Mouse (Mus musculus): ENCODE measurements around the gene Tmem19. TPM values are rescaled to one million over a fixed set of nuclear protein-coding genes. Genes with fewer than 3 reads are reported as not detected.

Tmem19 gene
- total and polyA plus RNA-seq, 2 experiments from 2014 or later, result 6.0 to 21.6 TPM

DNA sequence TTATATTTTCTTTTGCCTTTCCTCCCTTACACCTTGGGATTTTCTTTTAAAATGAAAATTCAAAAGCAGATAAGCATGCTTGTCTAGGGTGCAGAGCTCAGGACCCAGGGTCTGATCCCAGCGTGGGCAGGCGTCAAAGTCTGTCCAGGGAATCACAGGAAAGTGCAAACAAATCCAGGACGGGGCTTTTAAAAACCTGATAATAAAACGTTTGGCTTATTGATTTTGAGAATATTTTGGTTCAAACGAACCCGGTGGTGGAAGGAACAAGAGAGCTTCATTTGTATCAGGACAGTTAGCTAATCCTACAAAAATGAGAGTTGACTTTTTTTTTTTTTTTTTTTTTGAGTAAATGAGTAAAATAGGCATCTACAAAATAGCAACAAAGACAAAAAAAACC lies 14.2 kb downstream of the Tmem19 start:
- TF ChIP-seq EP300 (IDR thresholded peaks at IDR 0.05; ENCODE audit: low read depth) (no peak), CTCF (IDR thresholded peaks at IDR 0.05; ENCODE audit: low read depth) (no peak)
- 70% methylated on average over 6 of the region's 6 CpGs for WGBS
- no peaks in the 10 kb centered on the region for H3K4me1 ChIP-seq (ENCODE audit: control insufficient read depth, insufficient read depth)
- DNase-seq (ENCODE audit: low spot score) (no peak), ATAC-seq (ENCODE audit: insufficient read depth, low read depth) (no peak)
- no peaks in the 10 kb centered on the region for H3K27me3 ChIP-seq (ENCODE audit: control insufficient read depth, insufficient read depth, low read length)
- no peak overlapping the region for H3K4me3 ChIP-seq (ENCODE audit: low read depth, low read length)
- no peak overlapping the region for H3K9ac ChIP-seq (replicated peaks; ENCODE audit: low read depth, low read length)
- peaks cover under 1% of the 10 kb centered on the region; the same call in 1 of the 2 replicates for H3K36me3 ChIP-seq (replicated peaks; ENCODE audit: control insufficient read depth, insufficient read depth, low read length)
- H3K27ac ChIP-seq (ENCODE audit: low read depth), result no peak overlapping the region
- H3K9me3 ChIP-seq (replicated peaks; ENCODE audit: control insufficient read depth, low read length), result no peaks in the 10 kb centered on the region
- H3K4me2 ChIP-seq (ENCODE audit: low read depth, low read length), result no peak overlapping the region

DNA sequence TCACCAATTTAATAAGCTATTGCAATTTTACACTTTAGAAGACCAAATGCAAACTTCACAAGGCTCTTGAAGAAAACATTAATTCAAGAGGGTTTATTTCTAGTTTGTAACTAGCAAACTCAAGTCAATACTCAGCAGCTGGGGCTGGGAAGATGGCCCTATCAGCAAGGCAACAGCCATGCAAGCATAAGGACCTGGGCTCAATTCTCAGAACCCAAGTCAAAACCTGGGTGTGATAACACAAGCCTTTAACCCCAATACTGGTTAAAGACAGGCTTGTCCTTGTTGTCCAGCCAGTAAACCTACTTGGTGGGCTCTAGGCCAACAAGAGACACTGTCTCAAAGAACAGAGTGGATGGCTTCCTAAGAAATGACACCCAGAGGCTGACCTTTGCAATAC lies 15.9 kb downstream of the Tmem19 start:
- Histone ChIP-seq H3K9ac (replicated peaks; ENCODE audit: low read depth, low read length) (no peak overlapping the region), H3K36me3 (replicated peaks; ENCODE audit: control insufficient read depth, insufficient read depth, low read length) (peaks cover 14% of the 10 kb centered on the region), H3K27me3 (ENCODE audit: control insufficient read depth, insufficient read depth, low read length) (no peaks in the 10 kb centered on the region), H3K4me2 (ENCODE audit: low read depth, low read length) (no peak overlapping the region), H3K9me3 (replicated peaks; ENCODE audit: control insufficient read depth, low read length) (no peaks in the 10 kb centered on the region), H3K4me1 (ENCODE audit: control insufficient read depth, insufficient read depth) (no peaks in the 10 kb centered on the region), H3K4me3 (ENCODE audit: low read depth, low read length) (no peak overlapping the region), H3K27ac (ENCODE audit: low read depth) (no peak overlapping the region)
- no peak for ATAC-seq (ENCODE audit: insufficient read depth, low read depth)
- DNase-seq (ENCODE audit: low spot score), result no peak
- TF ChIP-seq EP300 (IDR thresholded peaks at IDR 0.05; ENCODE audit: low read depth) (no peak), CTCF (IDR thresholded peaks at IDR 0.05; ENCODE audit: low read depth) (no peak)

DNA sequence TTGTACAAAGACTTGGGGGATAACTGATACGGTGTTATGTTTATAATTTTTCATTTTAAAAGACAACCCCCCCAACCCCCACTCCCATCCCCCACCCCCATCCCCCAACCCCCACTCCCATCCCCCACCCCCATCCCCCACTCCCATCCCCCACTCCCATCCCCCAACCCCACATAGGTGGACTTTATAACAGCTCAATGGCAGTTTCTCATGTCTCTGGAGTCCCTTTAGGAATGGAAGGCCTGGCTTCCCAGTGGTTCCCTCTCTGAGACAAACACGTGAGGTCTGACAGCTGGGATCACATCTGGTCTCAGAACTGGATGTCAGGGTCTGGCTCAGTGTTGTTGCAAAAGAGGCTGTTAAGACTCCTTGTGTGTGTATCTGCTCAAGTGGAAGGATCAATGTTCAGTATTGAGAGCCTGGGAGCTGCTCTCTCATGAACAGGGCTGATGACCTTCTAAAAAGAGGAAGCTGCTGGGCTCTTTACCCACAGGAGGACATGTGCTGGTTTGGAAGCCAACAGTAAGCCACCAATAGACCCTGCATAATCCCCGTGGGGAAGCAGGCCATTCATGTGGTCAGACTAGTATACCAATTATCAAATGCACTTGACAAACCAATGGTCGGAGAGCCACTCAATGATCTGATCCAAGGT lies 19.4 kb downstream of the Tmem19 start:
- ATAC-seq (ENCODE audit: insufficient read depth, low read depth), result no peak
- no peak for DNase-seq (ENCODE audit: low spot score)
- Histone ChIP-seq H3K9me3 (replicated peaks; ENCODE audit: control insufficient read depth, low read length) (no peaks in the 10 kb centered on the region), H3K4me1 (ENCODE audit: control insufficient read depth, insufficient read depth) (no peaks in the 10 kb centered on the region), H3K27ac (ENCODE audit: low read depth) (no peak overlapping the region), H3K9ac (replicated peaks; ENCODE audit: low read depth, low read length) (no peak overlapping the region), H3K4me3 (ENCODE audit: low read depth, low read length) (no peak overlapping the region), H3K36me3 (replicated peaks; ENCODE audit: control insufficient read depth, insufficient read depth, low read length) (peaks cover 20% of the 10 kb centered on the region), H3K4me2 (ENCODE audit: low read depth, low read length) (no peak overlapping the region), H3K27me3 (ENCODE audit: control insufficient read depth, insufficient read depth, low read length) (no peaks in the 10 kb centered on the region)
- WGBS, result 75% methylated on average over 4 of the region's 4 CpGs
- no peak for TF ChIP-seq EP300 (IDR thresholded peaks at IDR 0.05; ENCODE audit: low read depth)
- no peak for TF ChIP-seq CTCF (IDR thresholded peaks at IDR 0.05; ENCODE audit: low read depth)

DNA sequence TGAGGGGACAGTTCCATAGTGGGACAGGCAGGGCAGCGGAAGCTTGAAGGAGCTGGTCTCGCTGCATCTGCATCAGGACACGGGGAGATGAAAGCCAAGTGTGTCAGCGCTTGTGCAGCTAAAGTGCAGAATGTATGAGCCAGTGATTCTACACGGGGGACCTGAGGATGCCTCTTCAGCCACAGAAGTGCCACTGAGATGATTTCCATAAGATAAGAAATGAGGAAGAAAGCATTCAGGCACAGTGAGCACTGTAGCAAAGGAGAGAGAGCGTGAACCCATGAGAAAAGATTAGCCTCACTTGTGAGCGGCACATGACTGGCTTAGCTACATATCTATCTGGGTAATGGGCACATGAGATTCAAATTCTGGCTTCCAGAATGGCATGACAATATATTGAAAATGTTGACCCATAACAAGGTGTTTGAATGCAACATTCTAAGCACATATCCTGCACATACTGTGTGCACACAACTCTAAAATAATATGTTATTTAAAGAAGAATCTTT lies 22.4 kb downstream of the Tmem19 start:
- H3K36me3 ChIP-seq (replicated peaks; ENCODE audit: control insufficient read depth, insufficient read depth, low read length), result peaks cover 20% of the 10 kb centered on the region
- no peaks in the 10 kb centered on the region for H3K4me1 ChIP-seq (ENCODE audit: control insufficient read depth, insufficient read depth)
- H3K27me3 ChIP-seq (ENCODE audit: control insufficient read depth, insufficient read depth, low read length), result no peaks in the 10 kb centered on the region
- DNase-seq (ENCODE audit: low spot score) (no peak), ATAC-seq (ENCODE audit: insufficient read depth, low read depth) (no peak)
- H3K4me2 ChIP-seq (ENCODE audit: low read depth, low read length), result no peak overlapping the region
- WGBS, result 87% methylated on average over 7 of the region's 7 CpGs
- H3K27ac ChIP-seq (ENCODE audit: low read depth), result no peak overlapping the region
- TF ChIP-seq CTCF (IDR thresholded peaks at IDR 0.05; ENCODE audit: low read depth) (no peak), EP300 (IDR thresholded peaks at IDR 0.05; ENCODE audit: low read depth) (no peak)
- H3K9me3 ChIP-seq (replicated peaks; ENCODE audit: control insufficient read depth, low read length), result no peaks in the 10 kb centered on the region
- H3K4me3 ChIP-seq (ENCODE audit: low read depth, low read length), result no peak overlapping the region
- H3K9ac ChIP-seq (replicated peaks; ENCODE audit: low read depth, low read length), result no peak overlapping the region

DNA sequence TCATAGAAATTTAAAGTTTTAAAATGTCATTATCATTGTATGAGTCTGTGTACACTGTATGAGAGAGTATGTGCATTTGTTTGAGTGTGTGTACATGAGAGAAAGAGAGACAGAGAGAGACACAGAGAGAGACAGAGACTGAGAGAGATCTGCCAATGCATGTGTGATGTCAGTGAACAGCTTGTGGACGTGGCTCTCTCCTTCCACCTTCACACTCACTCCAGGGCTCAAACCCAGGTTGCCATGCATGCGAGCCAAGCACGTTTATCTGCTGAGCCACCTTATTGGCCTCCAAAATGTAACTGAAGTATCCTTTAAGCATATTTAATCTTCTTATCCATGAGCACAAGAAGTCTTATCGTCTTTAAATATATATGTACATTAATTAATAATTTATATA lies 25.4 kb downstream of the Tmem19 start:
- Histone ChIP-seq H3K27me3 (ENCODE audit: control insufficient read depth, insufficient read depth, low read length) (no peaks in the 10 kb centered on the region), H3K9me3 (replicated peaks; ENCODE audit: control insufficient read depth, low read length) (no peaks in the 10 kb centered on the region), H3K27ac (ENCODE audit: low read depth) (no peak overlapping the region), H3K36me3 (replicated peaks; ENCODE audit: control insufficient read depth, insufficient read depth, low read length) (peaks cover 9% of the 10 kb centered on the region), H3K4me1 (ENCODE audit: control insufficient read depth, insufficient read depth) (0 out of 2 replicates have a peak, but pooled peaks cover 15% of the 10 kb centered on the region), H3K4me2 (ENCODE audit: low read depth, low read length) (no peak overlapping the region), H3K4me3 (ENCODE audit: low read depth, low read length) (no peak overlapping the region), H3K9ac (replicated peaks; ENCODE audit: low read depth, low read length) (no peak overlapping the region)
- no peak for TF ChIP-seq EP300 (IDR thresholded peaks at IDR 0.05; ENCODE audit: low read depth)
- no peak for TF ChIP-seq CTCF (IDR thresholded peaks at IDR 0.05; ENCODE audit: low read depth)
- ATAC-seq (ENCODE audit: insufficient read depth, low read depth) (no peak), DNase-seq (ENCODE audit: low spot score) (no peak)
- 81% methylated on average over 4 of the region's 4 CpGs for WGBS

DNA sequence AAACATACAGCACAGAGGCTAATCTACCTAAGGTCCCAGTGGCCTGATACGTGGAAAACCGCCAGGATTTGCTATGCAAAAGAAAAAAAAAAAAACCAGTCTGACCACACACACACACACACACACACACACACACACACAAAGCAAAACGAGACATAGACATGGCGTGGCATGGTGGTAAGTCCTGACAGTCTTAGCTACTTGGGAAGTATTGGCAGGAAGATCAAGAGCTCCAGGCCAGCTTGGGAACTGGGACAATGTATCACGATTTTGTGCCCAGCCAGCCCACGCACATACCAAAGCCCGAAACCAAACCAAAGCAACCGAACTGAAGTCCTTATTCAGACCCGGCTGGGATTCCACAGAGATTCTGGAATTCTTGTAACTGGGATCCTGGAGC lies 28.8 kb downstream of the Tmem19 start:
- no peaks in the 10 kb centered on the region for H3K27me3 ChIP-seq (ENCODE audit: control insufficient read depth, insufficient read depth, low read length)
- no peak for DNase-seq (ENCODE audit: low spot score)
- H3K36me3 ChIP-seq (replicated peaks; ENCODE audit: control insufficient read depth, insufficient read depth, low read length), result no peaks in the 10 kb centered on the region
- no peak overlapping the region for H3K4me2 ChIP-seq (ENCODE audit: low read depth, low read length)
- 0 out of 2 replicates have a peak, but pooled peaks cover 15% of the 10 kb centered on the region for H3K4me1 ChIP-seq (ENCODE audit: control insufficient read depth, insufficient read depth)
- H3K27ac ChIP-seq (ENCODE audit: low read depth), result no peak overlapping the region
- 70% methylated on average over 9 of the region's 9 CpGs for WGBS
- no peak for TF ChIP-seq EP300 (IDR thresholded peaks at IDR 0.05; ENCODE audit: low read depth)
- TF ChIP-seq CTCF (IDR thresholded peaks at IDR 0.05; ENCODE audit: low read depth), result no peak
- no peak overlapping the region for H3K9ac ChIP-seq (replicated peaks; ENCODE audit: low read depth, low read length)
- ATAC-seq (ENCODE audit: insufficient read depth, low read depth), result no peak
- H3K9me3 ChIP-seq (replicated peaks; ENCODE audit: control insufficient read depth, low read length), result no peaks in the 10 kb centered on the region
- no peak overlapping the region for H3K4me3 ChIP-seq (ENCODE audit: low read depth, low read length)
